Mouse (Mus musculus): ENCODE measurements around the gene Tfpi. TPM values are rescaled to one million over a fixed set of nuclear protein-coding genes. Genes with fewer than 3 reads are reported as not detected.

Gene Tfpi
- total RNA-seq, 2 experiments from 2014 or later: 48.7 to 70.1 TPM

- peak; percentile 56 to 63 for DNase-seq
Observed at GRCm38 (mm10) chr2:84474651-84475050, 1.9 kb downstream of the Tfpi start.

DNA sequence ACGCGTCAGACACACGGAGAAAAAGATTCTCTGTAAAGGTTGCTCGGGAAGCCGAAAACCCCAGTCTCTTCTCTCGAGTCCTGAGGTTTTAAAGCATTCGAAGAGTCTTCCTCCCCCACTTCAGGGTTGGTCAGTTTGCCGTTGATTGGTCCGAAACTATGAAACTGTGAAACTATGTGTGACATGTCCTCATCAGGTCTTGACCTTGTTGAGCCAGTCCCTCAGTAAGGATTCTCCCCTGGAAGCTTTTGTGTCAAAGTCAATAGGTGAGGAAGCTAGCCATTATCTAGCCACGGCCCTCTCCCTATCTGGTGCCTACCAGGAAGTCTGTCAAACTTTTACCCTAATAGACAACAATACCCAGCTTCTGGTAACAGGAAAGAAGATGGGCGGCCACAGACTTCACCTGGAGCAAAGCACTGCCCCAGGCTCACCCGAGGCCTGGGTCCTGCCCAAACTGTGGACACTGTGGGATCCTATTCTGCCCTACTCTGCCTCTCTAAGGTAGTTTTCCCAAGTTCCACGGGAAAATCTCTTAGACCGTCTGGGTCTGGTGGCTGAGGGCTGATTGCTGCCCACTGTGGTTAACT lies 2.5 kb downstream of the Tfpi start:
- DNase-seq: peak in 1 of 2 experiments; percentile 24

GRCm38 (mm10) chr2:84467391-84467790 lies 9.2 kb downstream of the Tfpi start:
- no peak for DNase-seq

- no peak for DNase-seq
Observed at GRCm38 (mm10) chr2:84464956-84465355, 11.6 kb downstream of the Tfpi start.

GRCm38 (mm10) chr2:84462411-84462810 lies 14.2 kb downstream of the Tfpi start:
- no peak for DNase-seq

DNA sequence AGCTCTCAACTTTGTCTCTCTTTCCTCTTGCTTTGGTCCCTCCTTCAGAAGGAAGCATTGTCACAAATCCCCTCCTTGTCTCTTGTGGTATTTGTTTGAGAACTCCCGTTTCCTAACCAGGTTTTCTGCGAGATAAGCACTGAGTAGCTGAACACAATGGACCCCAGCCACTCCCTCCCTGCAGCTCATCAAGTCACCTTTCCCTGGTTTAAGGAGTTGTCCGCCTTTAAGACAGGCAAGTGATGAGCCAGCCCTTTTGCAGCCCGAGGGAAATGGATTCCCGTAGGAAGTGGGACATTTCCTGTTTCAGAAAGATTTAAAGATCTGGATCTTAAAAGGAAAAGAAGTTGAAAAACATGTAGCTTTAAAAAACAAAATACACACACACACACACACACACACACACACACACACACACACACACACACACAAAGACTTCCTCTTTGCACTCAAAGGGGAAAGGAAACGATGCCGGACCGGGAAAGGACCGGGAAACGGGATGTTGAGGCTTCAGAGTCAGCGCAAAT lies 16.9 kb downstream of the Tfpi start:
- peak; percentile 56 for DNase-seq

- no peak for DNase-seq
Observed at GRCm38 (mm10) chr2:84457221-84457620, 19.4 kb downstream of the Tfpi start.

GRCm38 (mm10) chr2:84455236-84455799 lies 21.3 kb downstream of the Tfpi start:
- peak; percentile 79 to 84 for DNase-seq

GRCm38 (mm10) chr2:84454551-84455235 lies 21.9 kb downstream of the Tfpi start:
- DNase-seq: no peak

GRCm38 (mm10) chr2:84454051-84454450 lies 22.5 kb downstream of the Tfpi start:
- DNase-seq: peak in 1 of 2 experiments; percentile 69

DNA sequence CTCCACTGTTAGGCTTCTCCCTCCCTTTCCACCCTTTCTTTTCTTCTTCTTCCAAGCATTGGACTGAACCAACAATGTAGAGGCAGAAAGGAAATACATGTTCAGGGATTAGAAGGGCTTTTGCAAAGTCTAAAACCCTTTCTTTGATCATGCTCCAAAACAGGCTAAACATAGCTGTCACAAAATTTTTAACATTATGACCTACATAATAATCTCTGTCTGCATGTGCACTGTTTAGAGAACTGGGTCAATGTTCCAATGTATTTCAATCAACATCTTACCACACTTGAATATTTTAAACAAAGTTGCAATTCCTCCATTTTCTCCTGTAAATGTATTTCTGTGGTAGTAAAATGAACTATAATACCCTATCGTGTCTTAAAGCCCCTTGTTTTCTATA lies 31.1 kb downstream of the Tfpi start:
- DNase-seq: no peak

DNA sequence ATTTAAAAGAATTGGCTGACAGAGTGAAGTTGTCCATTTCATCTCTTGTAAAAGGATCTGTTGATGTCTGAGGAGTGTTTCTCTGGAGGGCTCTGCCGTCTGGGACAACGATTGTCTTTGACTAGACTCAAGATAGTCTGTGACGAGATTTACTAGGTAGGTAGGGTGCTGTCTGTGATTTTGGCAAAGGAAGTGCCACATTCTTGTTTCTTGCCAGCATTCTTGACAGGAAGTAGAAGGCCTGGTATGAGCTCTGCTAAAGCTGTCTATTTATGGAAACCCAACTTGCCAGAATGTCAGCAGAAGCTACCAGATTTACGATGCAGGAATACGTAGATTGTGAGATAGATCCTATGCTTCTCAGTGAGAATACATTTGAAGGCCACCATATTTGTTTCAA lies 34.6 kb downstream of the Tfpi start:
- peak in 1 of 2 experiments; percentile 51 for DNase-seq

- peak; percentile 58 to 76 for DNase-seq
Observed at GRCm38 (mm10) chr2:84429724-84430123, 46.9 kb downstream of the Tfpi start.

DNA sequence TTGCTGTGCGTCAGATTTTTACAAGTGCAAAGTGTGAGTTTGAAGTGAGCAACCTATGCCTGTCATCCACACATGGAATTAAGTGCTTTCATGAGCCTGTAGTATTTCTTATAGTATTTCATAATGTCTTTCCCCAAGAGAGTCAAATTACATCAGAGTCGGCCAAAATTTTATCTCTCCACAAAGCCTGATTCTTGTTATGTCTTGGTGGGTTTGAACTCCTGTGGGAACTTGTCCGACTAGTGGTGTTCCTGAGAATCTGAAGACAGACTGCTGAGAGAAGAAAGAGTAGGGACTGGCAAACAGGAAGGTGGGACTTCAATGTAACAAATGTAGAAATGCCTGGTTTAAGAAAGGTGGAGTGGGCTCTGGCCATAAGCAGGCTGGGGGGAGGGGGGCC lies 47.7 kb downstream of the Tfpi start:
- no peak for DNase-seq

GRCm38 (mm10) chr2:84426531-84426930 lies 50.0 kb downstream of the Tfpi start:
- DNase-seq: no peak

DNA sequence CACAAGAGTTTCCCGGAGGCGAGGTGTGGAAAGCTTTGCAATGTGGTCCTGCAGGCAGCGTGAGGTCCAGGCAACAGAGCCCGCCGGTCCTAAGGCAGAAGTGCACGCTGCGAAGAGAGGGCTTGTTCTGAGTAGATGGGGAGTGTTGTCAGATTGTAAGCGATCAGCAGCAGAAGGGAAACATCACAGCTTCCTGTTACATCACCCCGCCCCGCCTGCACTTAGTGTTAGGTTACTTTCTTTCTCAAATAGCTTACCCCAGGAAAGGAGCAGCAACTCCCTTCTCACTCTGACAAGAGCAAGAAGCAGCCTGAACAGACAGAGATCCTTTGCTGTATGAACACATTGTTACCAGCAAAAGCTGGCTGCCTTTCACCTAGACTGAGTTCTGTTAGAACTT lies 51.4 kb downstream of the Tfpi start, which contains the start of gene Calcrl:
Gene Calcrl (minus strand): TSS at position 274 of the 400 bp plus-strand sequence.
- DNase-seq: peak; percentile 86 to 93

DNA sequence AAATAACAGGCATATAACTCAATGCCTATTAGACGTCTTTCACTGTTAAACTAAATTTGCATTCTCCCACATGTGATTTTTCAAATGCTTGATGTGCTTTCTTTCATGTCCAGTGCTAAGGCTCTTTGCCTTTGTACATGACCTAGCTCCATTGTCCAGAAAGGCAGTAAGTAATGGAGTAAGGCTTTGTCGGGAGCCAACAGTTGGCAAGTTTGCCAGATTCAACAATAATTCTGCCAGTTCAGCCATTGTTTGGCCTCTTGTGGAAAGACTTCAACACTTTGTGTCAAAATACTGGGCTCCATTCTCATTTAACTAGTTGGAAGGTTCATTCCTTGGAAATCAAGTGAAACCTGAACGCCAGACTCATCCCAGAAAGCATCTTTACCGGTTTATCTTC lies 60.1 kb downstream of the Tfpi start:
- DNase-seq: peak; percentile 36 to 52

DNA sequence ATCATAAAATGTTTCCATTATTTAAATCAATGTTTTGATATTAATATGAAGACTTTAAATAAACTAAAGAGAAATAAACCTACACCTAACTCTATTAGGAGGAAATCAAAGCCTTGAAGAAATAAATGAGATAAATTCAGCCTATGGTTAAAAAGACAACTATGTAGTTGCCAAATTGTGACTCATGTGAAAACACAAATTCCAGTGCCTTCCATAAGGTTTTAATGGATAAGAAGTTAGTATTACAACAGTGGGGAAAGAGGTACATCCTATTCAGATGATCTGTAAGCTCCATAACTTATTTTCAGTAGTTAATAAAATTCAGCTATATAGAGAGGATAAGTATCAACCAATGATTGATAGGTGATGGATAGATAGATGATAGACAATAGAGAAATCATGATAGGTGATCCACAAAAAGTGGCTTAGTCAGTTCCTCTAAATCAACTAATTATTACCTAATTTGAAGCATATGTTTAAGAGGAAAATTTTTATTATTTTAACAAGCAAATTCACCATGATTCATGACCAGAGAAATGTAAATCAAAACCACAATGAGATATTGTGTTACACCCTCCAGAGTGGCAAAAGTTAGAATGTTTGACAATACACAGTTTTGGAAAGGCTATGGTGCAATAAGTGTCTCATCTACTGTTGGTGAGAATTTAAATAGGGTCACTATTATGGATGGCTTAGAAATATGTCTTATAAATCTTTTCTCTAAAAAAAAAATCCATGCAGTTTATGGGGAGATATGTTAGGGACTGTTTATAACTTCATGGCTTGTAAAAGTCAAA lies 66.6 kb downstream of the Tfpi start:
- no peak for DNase-seq

GRCm38 (mm10) chr2:84404834-84405233 lies 71.7 kb downstream of the Tfpi start:
- no peak for DNase-seq

DNA sequence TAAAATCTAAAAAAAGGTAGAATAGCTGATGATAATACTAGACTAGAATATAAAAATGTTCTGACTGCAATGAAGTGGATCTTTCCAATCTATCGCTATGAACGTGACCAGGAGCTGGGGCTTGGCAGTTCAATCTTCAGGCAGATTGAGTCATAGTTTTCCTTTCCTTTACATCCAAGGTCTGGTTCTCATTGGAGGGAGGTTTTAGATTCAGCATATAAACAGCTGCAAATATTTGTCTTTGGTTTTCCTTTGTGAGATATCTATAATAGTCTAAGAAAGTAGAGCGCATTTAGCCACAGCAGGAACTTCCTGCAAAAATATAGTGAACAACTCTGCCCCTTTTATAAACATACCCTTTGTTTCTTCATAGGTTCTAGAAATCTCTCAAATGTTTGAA lies 73.9 kb downstream of the Tfpi start:
- DNase-seq: no peak

DNA sequence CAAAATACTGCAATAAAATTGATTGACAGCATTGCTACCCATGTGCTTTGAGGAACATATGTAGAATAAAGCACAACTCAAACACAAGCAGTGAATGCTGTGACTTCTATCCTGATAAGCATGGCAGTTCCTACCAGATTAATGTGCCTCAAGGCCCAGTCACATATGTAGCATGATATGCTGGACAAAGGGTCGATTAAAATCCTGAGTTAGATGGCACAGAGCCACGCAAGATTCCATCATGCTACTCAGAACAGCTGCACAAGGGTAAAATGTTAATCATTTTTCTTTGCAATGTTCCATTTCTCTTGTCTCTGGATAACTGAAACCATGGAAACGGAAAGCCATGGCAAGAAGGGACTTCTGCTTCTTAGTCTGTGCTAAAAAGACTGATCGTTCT lies 80.0 kb downstream of the Tfpi start:
- DNase-seq: no peak

DNA sequence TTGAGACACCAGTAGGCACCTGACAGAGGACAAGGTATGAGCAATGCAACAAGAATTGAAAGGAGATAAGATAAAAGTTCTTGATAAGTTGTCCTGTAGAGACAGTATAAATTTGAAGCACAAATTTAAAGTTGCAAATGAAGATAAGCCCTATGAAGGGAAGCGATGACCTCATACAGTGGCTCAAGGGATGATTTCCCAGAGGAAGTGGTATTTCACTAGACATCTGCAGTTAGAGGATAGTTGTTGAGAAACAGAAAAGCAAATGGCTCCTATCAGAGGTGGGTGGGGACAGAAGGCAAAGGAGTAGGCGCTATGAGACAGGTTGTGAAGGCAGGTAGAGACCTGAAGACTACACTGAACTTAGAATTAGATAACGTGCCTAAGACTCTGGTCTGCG lies 83.3 kb downstream of the Tfpi start:
- DNase-seq: peak; percentile 30 to 49

DNA sequence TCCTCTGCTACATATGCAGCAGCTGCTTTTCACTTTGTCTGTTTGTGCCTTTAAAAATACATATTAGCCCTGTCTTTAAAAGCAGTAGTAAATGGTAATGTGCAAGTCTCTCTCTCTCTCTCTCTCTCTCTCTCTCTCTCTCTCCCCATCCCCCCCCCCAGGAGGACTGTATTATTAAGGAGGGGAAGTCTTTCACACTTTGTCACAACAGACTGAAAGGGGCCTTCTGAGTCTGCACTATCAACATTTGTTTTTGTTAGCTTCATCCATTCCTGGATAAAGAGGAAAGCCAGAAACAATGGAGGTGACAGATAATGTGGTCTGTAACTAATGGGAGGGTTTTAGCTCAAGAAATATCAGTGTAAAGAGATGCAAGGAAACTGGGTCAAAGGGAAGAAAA lies 87.5 kb downstream of the Tfpi start:
- no peak for DNase-seq

All from heart, adult 18-20 months (tissue).